Mouse (Mus musculus) heart, adult 2 months (tissue): Measurements from ENCODE around the gene Ldb3.

Experiments used
- CTCF ChIP-seq: fragments of 200-600 bp; IDR thresholded peaks from 2 replicates; pipeline ENCODE4 v1.8.1; 2022; ENCODE audit warnings: antibody characterized with exemption, mild to moderate bottlenecking, moderate library complexity
- EP300 ChIP-seq: fragments of 200-500 bp; IDR thresholded peaks from 2 replicates; pipeline ENCODE4 v1.6.1; 2011; ENCODE audit warnings: low read depth, low read length, control low read depth; ENCODE audit not compliant: insufficient read depth

DNA sequence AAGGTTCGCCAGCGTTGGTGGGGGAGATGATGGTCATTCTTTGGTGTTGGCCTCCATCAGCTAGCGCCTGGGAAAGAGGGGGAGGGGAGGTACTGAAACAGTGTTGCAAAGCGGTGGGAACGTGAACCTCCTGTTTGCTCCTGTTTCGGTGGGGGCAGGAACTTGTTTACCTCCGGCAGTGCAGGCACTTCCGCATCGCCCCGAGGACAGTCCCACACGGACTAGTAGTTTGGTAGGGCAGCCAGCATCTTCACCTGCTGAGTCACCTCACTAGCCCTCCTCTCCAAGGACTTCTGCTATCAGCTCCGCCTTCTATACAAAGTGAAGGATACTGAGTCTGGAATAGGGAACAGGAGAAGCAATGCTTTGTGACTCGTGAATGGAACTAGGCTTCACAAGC is 26.6 kb upstream of the Ldb3 start:
- TF ChIP-seq EP300 (no peak), CTCF (no peak)
